Mouse (Mus musculus): Measurements from ENCODE around the gene Olfr573-ps1.
A peak's percentile ranks its signal among the peaks of the same experiment; 100 is the strongest.

DNA sequence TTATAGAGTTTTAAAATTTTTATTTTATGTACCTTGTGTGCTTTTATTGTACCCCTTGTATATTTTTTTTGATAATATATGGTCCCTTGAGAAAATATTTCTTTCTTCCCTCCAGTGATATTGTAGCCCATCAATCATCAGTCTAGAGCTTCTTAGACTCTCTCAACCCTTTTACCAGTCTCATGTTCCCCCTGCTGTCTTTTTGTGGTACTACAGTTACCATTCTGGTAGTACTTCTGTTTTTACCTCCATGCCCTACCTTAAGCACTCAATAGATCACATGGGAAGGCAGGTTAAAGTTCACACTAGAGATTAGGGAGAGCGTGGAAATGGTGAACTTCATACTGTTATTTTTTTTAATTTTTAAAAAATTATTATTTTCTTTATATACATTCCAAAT lies 22.7 kb downstream of the Olfr573-ps1 start:
- TF ChIP-seq CTCF (IDR thresholded peaks at IDR 0.05; ENCODE audit: low read depth) (peak; percentile 87), EP300 (optimal IDR thresholded peaks at IDR 0.05) (no peak)
